Mouse (Mus musculus) C2C12 (cell line): ENCODE results near the gene Txlnb.

ENCODE experiments used
- FOSL1 ChIP-seq: IDR thresholded peaks from one replicate; pipeline ENCODE4 v1.8.0; 2011; ENCODE audit warnings: mild to moderate bottlenecking, low read length; ENCODE audit not compliant: poor library complexity, insufficient read depth, severe bottlenecking
- MAX ChIP-seq: IDR thresholded peaks from one replicate; pipeline ENCODE4 v1.6.1; 2011; ENCODE audit warnings: mild to moderate bottlenecking, control low read depth

GRCm38 (mm10) chr10:17794443-17794842, 1.6 kb upstream of the Txlnb start:
- no peak for TF ChIP-seq MAX
- no peak for TF ChIP-seq FOSL1
